Mouse (Mus musculus) Patski (cell line): ENCODE measurements around the gene Hmga1. TPM values are rescaled to one million over a fixed set of nuclear protein-coding genes. Genes with fewer than 3 reads are reported as not detected.

Source experiments
- ATAC-seq: fragments of 100-300 bp; one replicate; pipeline ENCODE4 v1.8.0; 2021
- CTCF ChIA-PET: fragments of 350-600 bp; sonication (Branson Sonifier 250); formaldehyde crosslinking; loops from one replicate; lab custom pipeline; 2022; ENCODE audit warnings: inconsistent platforms; lab: Charles Lee
- POLR2A ChIA-PET: fragments of 350-600 bp; sonication (Branson Sonifier 250); formaldehyde crosslinking; loops from one replicate; lab custom pipeline; 2022; ENCODE audit warnings: antibody characterized with exemption, inconsistent platforms; lab: Charles Lee
- DNase-seq: peaks from one replicate; pipeline ENCODE4 v3.0.0-alpha.2; 2011; ENCODE audit warnings: low read depth, low spot score
- H3K27me3 ChIP-seq: fragments of 371-371 bp; one replicate; pipeline ENCODE4 v1.5.1; 2021
- CTCF ChIP-seq: fragments of 100-300 bp; IDR thresholded peaks from one replicate; pipeline ENCODE4 v1.5.1; 2021
- in situ Hi-C: fragments of 300-500 bp; cut with MboI; formaldehyde crosslinking; loops from 3 replicates; pipeline ENCODE4 v1.11.1; 2018; ENCODE audit warnings: low pct_unique_long_range_greater_than_20kb, mixed read lengths
- polyA plus RNA-seq: library from polyadenylated mRNA; unstranded; gene quantifications from one replicate; pipeline ENCODE4 v1.2.3, GENCODE M21; 2021

Hmga1 gene
- 32.2 TPM for polyA plus RNA-seq

DNA sequence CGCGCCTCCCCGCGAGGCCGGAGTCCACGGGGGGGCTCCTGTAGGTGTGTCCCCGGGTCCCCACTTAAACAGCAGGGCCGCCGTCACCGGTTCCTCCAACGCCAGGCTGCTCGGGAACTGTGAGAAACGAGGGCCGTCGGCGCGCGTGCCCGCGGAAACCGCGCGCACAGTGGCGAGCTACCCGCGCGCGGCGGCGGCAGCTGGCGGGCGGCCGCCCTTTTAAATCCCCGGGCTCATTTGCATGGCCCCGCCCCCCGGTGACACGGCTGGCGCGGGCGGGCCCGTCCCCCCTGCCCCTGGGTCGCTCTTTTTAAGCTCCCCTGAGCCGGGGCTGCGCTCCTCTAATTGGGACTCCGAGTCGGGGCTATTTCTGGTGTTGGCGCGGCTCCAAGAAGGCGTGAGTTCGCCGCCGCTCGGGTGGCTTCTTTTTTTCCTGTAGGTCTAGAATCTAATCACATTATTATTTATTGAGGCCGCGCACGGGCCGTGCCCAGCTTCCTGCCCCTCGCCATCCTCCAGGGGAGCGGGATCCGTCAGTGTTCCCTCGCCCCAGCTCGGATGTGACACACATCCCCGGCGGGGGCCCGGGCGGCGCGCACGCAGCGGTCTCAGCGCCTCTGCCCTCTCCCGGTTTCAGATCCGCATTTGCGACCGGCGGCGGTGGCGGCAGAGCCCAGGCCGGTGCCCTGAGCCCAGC lies at the start of gene Hmga1:
Hmga1 (plus strand) TSS at position 183 of the 697 bp plus-strand sequence.
- H3K27me3 ChIP-seq: no peaks in the 10 kb centered on the region
- TF ChIP-seq CTCF: no peak
- in situ Hi-C loops: no loop called here
- ATAC-seq: peak; percentile 60
- ChIA-PET POLR2A (interaction anchor here (1.3 kb wide), 1 partner anchor 9 kb away, joined by 3 read pairs; no protein-coding TSS in a partner anchor), CTCF (interaction anchor here (0.8 kb wide), 1 partner anchor 9 kb away, joined by 3 read pairs; no protein-coding TSS in a partner anchor)
- no peak for DNase-seq

DNA sequence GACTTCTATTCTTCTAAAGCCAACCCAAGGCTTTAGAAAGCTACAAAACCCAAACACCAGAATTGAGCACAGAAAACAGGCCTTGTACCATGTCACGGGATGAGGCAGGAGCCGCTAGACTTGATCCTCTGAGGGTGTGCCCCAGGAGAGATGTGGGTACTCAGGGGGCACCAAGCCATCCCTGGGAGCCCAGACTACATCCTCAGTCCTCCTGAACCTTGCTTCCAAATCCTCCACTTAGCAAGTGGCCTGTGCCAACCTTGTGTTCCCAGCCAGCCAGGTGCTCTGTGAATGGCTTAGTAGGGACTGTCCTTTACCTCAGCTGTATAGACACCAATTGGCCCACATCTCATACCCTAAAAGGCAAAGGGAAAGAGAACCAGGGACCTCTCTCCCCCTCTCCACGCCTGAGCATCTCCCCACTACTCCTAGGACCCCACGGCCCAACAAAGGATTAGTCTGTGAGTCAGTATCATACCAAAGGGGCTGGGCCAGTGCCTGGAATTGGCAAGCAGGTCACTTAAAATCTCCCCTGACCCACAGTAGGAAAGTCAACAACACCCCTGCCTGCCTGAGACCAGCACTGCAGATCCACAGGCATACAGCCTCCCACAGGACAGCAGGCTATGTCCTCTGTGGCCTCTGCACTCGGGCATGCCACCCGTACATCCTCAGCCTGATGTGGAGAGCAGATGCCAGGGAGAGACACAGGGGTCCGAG lies 49.3 kb upstream of the Hmga1 start:
- peaks cover 70% of the 10 kb centered on the region for H3K27me3 ChIP-seq
- in situ Hi-C loops: no loop called here
- no peak for DNase-seq
- ATAC-seq: no peak
- POLR2A ChIA-PET: no interaction called here
- CTCF ChIA-PET: no interaction called here
- no peak for TF ChIP-seq CTCF

GRCm38 (mm10) chr17:27507591-27507945 lies 48.7 kb upstream of the Hmga1 start:
- TF ChIP-seq CTCF: no peak
- ATAC-seq (no peak), DNase-seq (no peak)
- ChIA-PET CTCF (no interaction called here), POLR2A (no interaction called here)
- H3K27me3 ChIP-seq: peaks cover 68% of the 10 kb centered on the region
- in situ Hi-C loops: no loop called here

GRCm38 (mm10) chr17:27508002-27508401 lies 48.3 kb upstream of the Hmga1 start:
- CTCF ChIA-PET: no interaction called here

GRCm38 (mm10) chr17:27508513-27508912 lies 47.8 kb upstream of the Hmga1 start:
- in situ Hi-C loops: no loop called here
- ATAC-seq: no peak
- peaks cover 65% of the 10 kb centered on the region for H3K27me3 ChIP-seq
- ChIA-PET CTCF (no interaction called here), POLR2A (no interaction called here)
- DNase-seq: no peak
- TF ChIP-seq CTCF: no peak

More at GRCm38 (mm10) chr17:27508002-27508401, 48.3 kb upstream of the Hmga1 start:
- POLR2A ChIA-PET: no interaction called here
- peaks cover 64% of the 10 kb centered on the region for H3K27me3 ChIP-seq
- DNase-seq (no peak), ATAC-seq (no peak)
- in situ Hi-C loops: no loop called here
- TF ChIP-seq CTCF: no peak

DNA sequence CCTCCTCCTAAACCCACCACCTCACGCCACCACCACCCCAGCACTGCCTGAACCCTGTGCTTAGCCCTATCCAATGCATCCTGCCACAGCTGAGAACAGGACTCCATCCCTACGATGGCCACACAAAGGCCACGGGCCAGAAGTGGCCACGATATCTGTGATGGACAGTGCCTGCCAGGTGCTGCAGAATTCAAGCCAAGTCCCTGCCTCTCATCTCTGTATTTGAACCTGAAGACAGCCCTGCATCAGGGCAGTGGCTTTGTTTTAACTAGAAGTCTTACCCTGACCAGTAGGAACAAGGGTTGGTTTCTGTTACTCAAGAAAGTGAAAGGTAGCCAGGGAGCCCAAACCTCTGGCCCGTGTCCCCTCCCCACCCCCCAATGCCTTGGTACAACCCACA lies 47.2 kb upstream of the Hmga1 start:
- ChIA-PET CTCF (no interaction called here), POLR2A (no interaction called here)
- in situ Hi-C loops: no loop called here
- peaks cover 70% of the 10 kb centered on the region for H3K27me3 ChIP-seq
- DNase-seq: no peak
- ATAC-seq: no peak
- no peak for TF ChIP-seq CTCF

DNA sequence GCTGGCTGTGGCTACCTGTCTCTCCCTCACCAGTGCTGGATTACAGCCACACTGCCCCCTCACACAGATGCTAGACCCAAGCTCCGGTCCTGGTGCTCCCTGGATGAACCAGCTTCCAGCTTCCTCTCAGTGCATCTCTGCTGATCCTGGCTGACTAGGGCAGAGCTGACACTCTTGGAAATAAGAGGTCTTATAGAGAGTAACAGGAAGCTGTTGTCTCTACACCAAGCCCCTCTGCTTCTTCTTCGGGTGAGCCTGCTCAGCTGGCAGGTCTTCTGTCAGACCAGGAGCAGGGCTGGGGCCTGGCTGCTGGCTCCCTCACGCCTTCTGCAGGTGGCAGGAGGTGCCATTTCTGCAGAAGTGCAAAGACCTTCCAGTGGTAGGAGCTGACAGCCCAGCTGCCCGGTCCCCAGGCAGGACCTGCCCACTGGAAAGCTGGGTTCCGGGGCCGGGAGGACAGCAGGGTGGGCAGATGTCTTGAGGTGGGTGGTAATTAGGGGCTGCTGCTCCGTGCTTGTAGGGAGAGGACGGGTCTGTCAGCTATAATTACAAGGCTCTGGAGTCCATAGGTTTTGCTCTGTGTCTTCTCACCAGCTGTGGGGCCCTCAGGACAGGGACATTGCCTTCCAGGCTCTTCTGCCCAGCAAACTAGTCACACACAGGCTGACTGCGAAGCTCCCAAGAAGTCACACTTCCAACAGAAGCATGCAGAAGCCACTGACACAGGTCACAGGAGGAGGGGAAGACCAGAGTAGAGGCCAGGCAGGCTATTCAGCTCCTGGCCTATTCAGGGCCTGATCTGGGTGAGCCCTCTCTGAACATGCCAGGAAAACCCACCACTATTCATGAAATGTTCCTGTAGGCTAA lies 45.8 kb upstream of the Hmga1 start:
- DNase-seq (no peak), ATAC-seq (no peak)
- ChIA-PET CTCF (no interaction called here), POLR2A (no interaction called here)
- no peak for TF ChIP-seq CTCF
- in situ Hi-C loops: no loop called here
- peaks cover 79% of the 10 kb centered on the region for H3K27me3 ChIP-seq

DNA sequence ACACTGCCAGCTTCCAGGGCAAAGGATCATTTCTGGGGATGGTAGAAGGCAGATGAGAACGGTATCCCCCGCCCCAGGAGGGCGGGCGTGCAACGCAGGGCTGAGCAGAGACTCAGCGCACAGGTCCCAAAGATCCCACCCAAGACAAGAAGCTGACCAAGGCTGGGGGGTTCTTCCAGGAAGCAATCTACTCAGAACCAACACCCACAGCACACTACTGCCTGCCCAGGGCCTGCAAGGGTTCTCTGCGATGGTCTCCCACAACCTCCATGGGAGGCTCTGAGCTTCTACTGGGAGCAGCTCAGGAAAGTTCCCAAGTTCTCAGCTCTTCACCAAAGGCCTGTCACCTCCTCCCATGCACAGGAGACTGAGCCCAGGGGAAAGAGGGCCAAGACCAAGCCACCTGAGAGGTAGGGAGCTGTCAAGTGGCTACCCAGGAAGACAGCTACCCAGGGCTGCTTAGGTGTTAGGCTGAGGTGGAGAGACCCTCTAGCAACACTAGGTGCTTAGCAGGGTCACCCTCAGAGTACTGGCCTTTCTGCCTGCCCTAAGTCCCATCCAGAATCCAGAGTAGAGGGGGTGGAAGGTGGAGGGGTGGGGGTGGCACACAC lies 45.1 kb upstream of the Hmga1 start:
- H3K27me3 ChIP-seq: peaks cover 78% of the 10 kb centered on the region
- in situ Hi-C loops: no loop called here
- no peak for TF ChIP-seq CTCF
- no peak for ATAC-seq
- ChIA-PET POLR2A (no interaction called here), CTCF (no interaction called here)
- no peak for DNase-seq

DNA sequence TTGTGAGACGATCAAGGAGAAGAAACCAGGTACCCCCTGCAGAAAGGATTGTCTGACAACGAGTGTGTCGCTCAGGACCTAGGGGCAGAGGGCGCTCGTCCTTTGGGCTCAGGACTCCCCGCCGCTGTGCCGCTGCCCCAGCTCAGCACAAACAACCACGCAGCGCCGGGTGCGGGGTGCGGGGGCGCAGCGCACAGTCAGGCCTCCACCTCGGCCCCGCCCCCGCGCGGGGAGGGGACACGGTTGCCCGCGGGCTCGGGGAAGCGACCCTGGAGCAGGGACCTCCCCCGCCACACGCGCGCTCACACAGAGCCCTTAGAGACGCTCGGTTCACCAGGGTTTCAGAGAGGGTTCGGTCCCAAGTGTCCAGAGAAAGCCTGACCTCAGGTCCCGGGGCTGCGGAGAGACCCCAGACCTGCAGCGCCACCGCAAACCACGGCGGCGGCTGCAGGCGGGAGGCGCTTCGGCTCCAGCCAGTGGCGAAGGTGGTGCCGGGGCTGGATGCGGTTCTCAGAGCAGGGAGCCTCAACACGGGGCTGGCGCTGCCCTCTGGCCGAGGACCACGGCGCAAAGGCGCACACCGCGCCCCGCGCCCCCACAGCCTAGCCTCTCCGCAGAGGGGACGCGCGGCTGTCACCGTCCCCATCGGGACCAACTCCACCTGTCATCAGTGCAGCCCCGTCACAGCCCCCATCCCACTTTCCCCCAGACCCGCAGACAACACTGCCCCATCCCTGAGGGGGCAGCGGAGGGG lies 44.3 kb upstream of the Hmga1 start:
- ATAC-seq (no peak), DNase-seq (no peak)
- H3K27me3 ChIP-seq: peaks cover 75% of the 10 kb centered on the region
- CTCF ChIA-PET: no interaction called here
- TF ChIP-seq CTCF: no peak
- POLR2A ChIA-PET: no interaction called here
- in situ Hi-C loops: no loop called here
